Mouse (Mus musculus) limb, embryonic 12.5 days (tissue): ENCODE data around the gene Rcc1l. TPM values are rescaled to one million over a fixed set of nuclear protein-coding genes. Genes with fewer than 3 reads are reported as not detected.
A peak's percentile ranks its signal among the peaks of the same experiment; 100 is the strongest.

ENCODE experiments used
- ATAC-seq: fragments of 200-750 bp; cut with Nextera tagmentation; 2 replicates; pipeline ENCODE4 v1.8.0; 2017; ENCODE audit warnings: low read depth, moderate TSS enrichment; ENCODE audit not compliant: insufficient number of reproducible peaks, insufficient read depth, low FRiP score, low TSS enrichment
- H3K27ac ChIP-seq: fragments of 300-500 bp; sonication (generic); 2 replicates; pipeline ENCODE4 v1.5.1; 2016; ENCODE audit warnings: mild to moderate bottlenecking, moderate library complexity
- H3K27me3 ChIP-seq: fragments of 300-500 bp; sonication (generic); 2 replicates; pipeline ENCODE4 v1.6.1; 2016; ENCODE audit warnings: mild to moderate bottlenecking, moderate library complexity
- H3K36me3 ChIP-seq: fragments of 300-500 bp; sonication (generic); 2 replicates; pipeline ENCODE4 v1.6.1; 2016; ENCODE audit warnings: mild to moderate bottlenecking, moderate library complexity
- H3K4me1 ChIP-seq: fragments of 300-500 bp; sonication (generic); replicated peaks from 2 replicates; pipeline ENCODE4 v1.6.1; 2016
- H3K4me2 ChIP-seq: fragments of 300-500 bp; sonication (generic); 2 replicates; pipeline ENCODE4 v1.6.1; 2016; ENCODE audit warnings: mild to moderate bottlenecking, moderate library complexity
- H3K4me3 ChIP-seq: fragments of 300-500 bp; sonication (generic); replicated peaks from 2 replicates; pipeline ENCODE4 v1.5.1; 2016; ENCODE audit warnings: mild to moderate bottlenecking
- H3K9ac ChIP-seq: fragments of 300-500 bp; sonication (generic); replicated peaks from 2 replicates; pipeline ENCODE4 v1.6.1; 2016; ENCODE audit warnings: mild to moderate bottlenecking, moderate library complexity
- H3K9me3 ChIP-seq: fragments of 300-500 bp; sonication (generic); 2 replicates; pipeline ENCODE4 v1.6.1; 2016; ENCODE audit warnings: mild to moderate bottlenecking, moderate library complexity
- WGBS: fragments of 180-500 bp; shearing (Covaris S2); methylation state at CpG from one replicate; pipeline ENCODE4 v1.1.7; 2016; 5-methylcytosine and 5-hydroxymethylcytosine counted together
- polyA plus RNA-seq: library from polyadenylated mRNA; unstranded; fragments of >200 nt; fragmentation: Nextera tagmentation; extraction: Ambion mirVana; gene quantifications from 2 replicates; pipeline ENCODE4 v1.2.1, GENCODE M21; 2016

Rcc1l gene
- polyA plus RNA-seq, 1 experiment from 2014 or later, result 40.1 TPM

DNA sequence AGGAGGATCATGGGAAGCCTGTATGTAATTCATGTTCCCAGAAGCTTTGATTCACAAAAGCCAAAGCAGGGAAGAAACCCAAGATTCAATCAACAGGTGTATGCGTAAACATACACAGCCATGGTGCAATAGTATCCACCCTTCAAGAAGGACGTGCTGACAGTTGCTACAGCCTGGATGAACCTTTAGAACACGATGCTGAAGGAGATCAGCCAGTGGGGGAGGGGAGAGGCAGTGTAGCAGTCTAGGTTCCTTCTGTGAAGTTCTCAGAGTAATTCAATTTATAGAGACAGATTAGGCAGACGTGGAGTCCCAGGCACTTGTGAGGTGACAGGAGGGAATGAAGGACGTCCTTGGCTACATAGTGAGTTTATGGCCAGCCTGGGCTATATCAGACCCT is 61.6 kb downstream of the Rcc1l start:
- no peak for ATAC-seq
- H3K4me3 ChIP-seq, result no peak overlapping the region
- WGBS, result 76% methylated on average over 5 of the region's 5 CpGs

DNA sequence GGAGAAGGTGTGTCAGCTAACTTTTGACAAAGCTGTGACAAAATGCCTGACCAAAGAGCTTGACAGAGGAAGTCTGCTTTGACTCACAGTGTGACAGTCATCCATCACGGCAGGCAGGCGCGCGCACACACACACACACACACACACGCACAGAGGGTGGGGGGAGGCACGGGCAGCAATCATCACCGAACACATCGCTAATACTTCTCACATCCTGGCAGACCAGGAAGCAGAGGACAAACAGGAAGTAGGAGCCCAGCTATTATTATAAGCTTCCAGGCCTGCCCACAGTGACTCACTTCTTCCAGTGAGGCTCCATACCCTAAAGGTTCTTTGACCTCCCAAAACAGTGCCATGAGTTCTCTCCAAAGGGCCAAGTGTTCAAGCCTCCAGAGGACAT is 70.7 kb downstream of the Rcc1l start:
- Histone ChIP-seq H3K36me3 (peaks cover 46% of the 10 kb centered on the region), H3K4me2 (no peak overlapping the region), H3K9me3 (0 out of 2 replicates have a peak, but pooled peaks cover 8% of the 10 kb centered on the region), H3K4me3 (no peak overlapping the region), H3K27ac (no peak overlapping the region), H3K4me1 (peaks cover 21% of the 10 kb centered on the region), H3K9ac (no peak overlapping the region), H3K27me3 (no peaks in the 10 kb centered on the region)
- WGBS, result 86% methylated on average over 8 of the region's 8 CpGs
- no peak for ATAC-seq

More for the DNA sequence above, 61.6 kb downstream of the Rcc1l start:
- H3K9me3 ChIP-seq, result no peaks in the 10 kb centered on the region
- H3K36me3 ChIP-seq, result peaks cover 41% of the 10 kb centered on the region
- H3K27me3 ChIP-seq, result no peaks in the 10 kb centered on the region
- H3K9ac ChIP-seq, result no peak overlapping the region
- H3K4me2 ChIP-seq, result no peak overlapping the region
- H3K27ac ChIP-seq, result no peak overlapping the region
- peaks cover 5% of the 10 kb centered on the region for H3K4me1 ChIP-seq

DNA sequence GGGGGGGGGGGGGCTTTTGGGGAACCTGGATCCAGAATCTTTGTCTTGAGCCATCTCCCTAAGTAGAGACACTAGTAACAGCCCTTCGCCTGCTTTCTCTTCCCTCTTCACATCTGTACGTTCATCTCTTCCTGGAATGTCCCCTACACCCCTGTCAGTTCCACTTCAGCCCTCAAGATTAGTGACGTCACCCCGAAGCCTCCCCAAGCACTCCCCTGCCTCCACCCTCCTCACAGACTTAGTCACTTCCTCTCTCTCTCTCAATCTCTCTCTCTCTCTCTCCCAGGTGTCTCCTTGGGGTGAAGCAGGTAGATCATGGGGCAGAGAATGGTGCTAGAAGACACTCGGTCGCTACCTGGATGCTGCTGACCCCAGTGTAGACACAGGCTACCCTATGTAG is 73.9 kb downstream of the Rcc1l start:
- H3K27me3 ChIP-seq, result no peaks in the 10 kb centered on the region
- ATAC-seq, result no peak
- 0 out of 2 replicates have a peak overlapping the region, but pooled peaks have one; percentile 12 for H3K27ac ChIP-seq
- WGBS, result 63% methylated on average over 6 of the region's 6 CpGs
- H3K4me2 ChIP-seq, result no peak overlapping the region; the same call in 1 of the 2 replicates
- peaks cover 18% of the 10 kb centered on the region for H3K36me3 ChIP-seq
- H3K4me1 ChIP-seq, result peaks cover 32% of the 10 kb centered on the region
- no peak overlapping the region for H3K4me3 ChIP-seq
- 0 out of 2 replicates have a peak, but pooled peaks cover 8% of the 10 kb centered on the region for H3K9me3 ChIP-seq
- no peak overlapping the region for H3K9ac ChIP-seq

DNA sequence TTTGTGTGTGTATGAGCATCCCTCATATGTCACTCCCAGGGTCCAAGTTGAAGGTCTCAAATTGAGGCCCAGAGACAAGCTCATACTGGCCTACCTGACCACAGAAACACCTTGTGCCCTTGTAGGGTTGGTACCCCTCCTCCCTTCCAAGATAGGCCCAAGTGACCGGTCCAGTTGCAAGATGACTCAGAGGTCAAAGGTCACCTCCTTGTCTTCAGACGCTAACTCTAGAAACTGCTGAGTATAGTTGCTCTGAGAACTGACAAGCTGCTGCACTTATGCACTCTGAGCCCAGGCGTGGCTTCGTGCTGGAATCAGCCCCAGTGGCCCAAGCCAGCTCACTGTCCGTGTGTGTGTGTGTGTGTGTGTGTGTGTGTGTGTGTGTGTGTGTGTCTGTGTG is 74.7 kb downstream of the Rcc1l start:
- no peak overlapping the region for H3K27ac ChIP-seq
- peak overlapping the region; percentile 94 for H3K4me2 ChIP-seq
- no peak overlapping the region; the same call in 1 of the 2 replicates for H3K4me3 ChIP-seq
- no peak for ATAC-seq
- H3K36me3 ChIP-seq, result peaks cover 17% of the 10 kb centered on the region
- H3K9me3 ChIP-seq, result 0 out of 2 replicates have a peak, but pooled peaks cover 4% of the 10 kb centered on the region
- H3K9ac ChIP-seq, result 0 out of 2 replicates have a peak overlapping the region, but pooled peaks have one; percentile 3
- H3K4me1 ChIP-seq, result peaks cover 32% of the 10 kb centered on the region
- H3K27me3 ChIP-seq, result no peaks in the 10 kb centered on the region
- 35% methylated on average over 5 of the region's 5 CpGs for WGBS

DNA sequence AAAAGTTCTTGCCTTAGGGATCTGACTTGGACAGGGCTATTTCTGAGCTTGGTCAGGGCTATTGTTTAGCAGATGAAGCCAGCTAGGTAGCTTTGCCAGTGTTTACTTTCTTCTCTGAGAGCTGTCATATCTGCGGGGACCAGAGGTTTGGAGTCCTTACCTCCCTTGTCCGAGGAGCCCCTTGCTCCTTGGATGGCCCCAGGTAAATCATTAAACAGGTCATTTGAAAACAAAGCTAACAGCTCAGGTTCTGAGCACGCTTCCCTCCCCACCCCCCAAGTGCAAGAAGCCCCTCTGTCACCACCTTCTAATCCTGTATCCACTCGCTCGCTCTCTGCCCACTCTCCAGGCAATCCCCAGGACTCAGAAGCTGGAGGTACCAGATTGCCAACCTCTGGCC is 75.3 kb downstream of the Rcc1l start:
- H3K4me2 ChIP-seq, result peak overlapping the region; percentile 94
- peaks cover 32% of the 10 kb centered on the region for H3K4me1 ChIP-seq
- H3K27me3 ChIP-seq, result no peaks in the 10 kb centered on the region
- 0 out of 2 replicates have a peak overlapping the region, but pooled peaks have one; percentile 3 for H3K9ac ChIP-seq
- H3K27ac ChIP-seq, result peak overlapping the region; percentile 31; the same call in 1 of the 2 replicates
- ATAC-seq, result no peak
- peaks cover 11% of the 10 kb centered on the region for H3K36me3 ChIP-seq
- 0 out of 2 replicates have a peak, but pooled peaks cover 3% of the 10 kb centered on the region for H3K9me3 ChIP-seq
- 58% methylated on average over 5 of the region's 5 CpGs for WGBS
- H3K4me3 ChIP-seq, result no peak overlapping the region

DNA sequence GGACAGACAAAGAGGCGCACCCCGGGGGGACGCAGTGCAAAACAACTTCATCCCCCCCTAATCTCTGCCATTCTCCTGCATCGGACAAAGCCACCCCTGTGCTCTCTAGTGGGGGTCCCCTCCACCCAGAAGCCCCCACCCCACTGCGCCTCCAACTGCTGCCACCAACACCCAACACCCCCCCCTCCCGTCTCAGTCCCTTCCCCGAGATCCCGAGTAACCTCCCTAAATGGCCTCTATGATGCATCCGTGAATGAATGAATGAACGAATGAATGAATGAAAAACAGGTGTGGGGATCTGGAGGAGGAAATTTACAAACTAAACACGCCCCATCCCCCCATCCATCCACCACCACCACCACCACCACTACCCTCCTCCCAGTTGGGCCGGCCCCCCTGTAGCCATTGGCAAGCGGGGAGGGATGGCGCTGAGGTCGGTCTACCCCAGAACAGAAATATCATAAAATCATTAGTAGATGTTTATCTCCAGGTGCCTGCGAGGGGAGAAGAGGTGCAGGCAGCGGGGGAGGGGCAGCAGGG is 76.3 kb downstream of the Rcc1l start:
- H3K27me3 ChIP-seq, result no peaks in the 10 kb centered on the region
- H3K36me3 ChIP-seq, result peaks cover 1% of the 10 kb centered on the region
- H3K9ac ChIP-seq, result peak overlapping the region; percentile 76
- no peaks in the 10 kb centered on the region for H3K9me3 ChIP-seq
- WGBS, result 1% methylated on average over 17 of the region's 17 CpGs
- H3K4me1 ChIP-seq, result peaks cover 32% of the 10 kb centered on the region
- peak overlapping the region; percentile 78 for H3K4me3 ChIP-seq
- H3K27ac ChIP-seq, result no peak overlapping the region
- ATAC-seq, result no peak
- peak overlapping the region; percentile 94 for H3K4me2 ChIP-seq

DNA sequence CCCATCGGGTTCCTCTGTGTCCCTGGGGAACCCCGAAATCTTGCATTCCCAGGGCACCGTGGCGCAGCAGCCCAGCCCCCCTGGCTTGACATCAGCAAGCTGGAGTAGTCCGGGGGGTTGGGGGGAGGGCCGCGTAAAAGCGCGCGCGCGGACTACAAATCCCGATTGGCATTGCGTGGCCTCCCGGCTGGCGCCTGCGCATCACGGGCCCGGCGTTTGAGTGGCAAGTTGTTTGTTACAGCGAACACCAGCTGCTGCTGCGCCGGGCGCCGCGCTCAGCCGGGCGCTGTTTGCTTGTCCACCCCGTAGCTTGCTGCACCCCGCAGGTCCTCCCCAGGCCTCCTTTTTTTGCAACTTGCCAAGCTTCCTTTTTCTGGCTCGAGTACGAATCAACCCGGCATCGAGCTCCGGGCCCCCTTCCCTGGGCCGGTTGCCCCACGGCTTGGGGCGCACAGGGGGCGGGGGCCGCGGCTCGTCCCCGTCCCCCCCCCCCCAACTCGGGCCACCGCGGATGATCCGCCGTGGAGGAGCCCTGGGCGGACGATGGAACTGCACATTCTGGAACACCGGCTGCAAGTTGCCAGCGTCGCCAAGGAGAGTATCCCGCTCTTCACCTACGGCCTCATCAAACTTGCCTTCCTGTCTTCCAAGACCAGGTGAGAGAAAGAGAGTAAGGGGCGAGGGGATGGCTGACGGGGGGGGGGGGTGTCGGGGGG is 76.9 kb downstream of the Rcc1l start, which contains the start of gene Castor2:
Gene Castor2 (plus strand): TSS at position 216 of the 716 bp plus-strand sequence.
- peak within 1 kb of the TSS; percentile 78 for H3K27ac ChIP-seq

DNA sequence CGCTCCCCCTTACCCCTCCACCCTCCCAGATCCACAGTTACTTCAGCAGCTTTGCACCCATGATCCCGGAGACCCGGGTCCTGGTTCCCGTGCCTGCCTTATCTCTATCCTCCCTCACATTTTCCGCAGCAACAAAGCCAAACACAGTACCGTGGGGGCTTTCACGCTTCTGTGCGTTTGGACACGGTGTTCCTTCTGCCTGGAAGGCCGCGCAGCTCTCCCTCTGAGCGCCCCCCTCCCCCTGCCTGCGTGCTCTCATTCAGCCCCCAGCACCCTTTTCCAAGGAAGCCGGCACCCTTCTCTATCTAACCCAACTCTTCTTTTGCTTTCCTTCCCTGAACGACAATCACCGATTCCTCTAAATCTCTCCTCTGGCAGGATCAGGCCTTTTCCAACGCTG is 77.6 kb downstream of the Rcc1l start:
- WGBS, result 1% methylated on average over 17 of the region's 17 CpGs
- Histone ChIP-seq H3K9ac (peak overlapping the region; percentile 76), H3K4me1 (peaks cover 32% of the 10 kb centered on the region), H3K4me2 (peak overlapping the region; percentile 94), H3K4me3 (peak overlapping the region; percentile 78), H3K9me3 (no peaks in the 10 kb centered on the region), H3K27ac (0 out of 2 replicates have a peak overlapping the region, but pooled peaks have one; percentile 35), H3K36me3 (no peaks in the 10 kb centered on the region), H3K27me3 (no peaks in the 10 kb centered on the region)
- 0 out of 2 replicates have a peak, but pooled peaks have one; percentile 7 for ATAC-seq

More for the DNA sequence above, 76.9 kb downstream of the Rcc1l start, which contains the start of gene Castor2:
- peak; percentile 79 for ATAC-seq
- H3K9me3 ChIP-seq, result no peaks in the 10 kb centered on the region
- peak within 1 kb of the TSS; percentile 76 for H3K9ac ChIP-seq
- peaks cover 32% of the 10 kb centered on the region for H3K4me1 ChIP-seq
- WGBS, result under 1% methylated on average over 56 of the region's 58 CpGs
- H3K36me3 ChIP-seq, result no peaks in the 10 kb centered on the region
- peak within 1 kb of the TSS; percentile 94 for H3K4me2 ChIP-seq
- H3K4me3 ChIP-seq, result peak within 1 kb of the TSS; percentile 78
- no peaks in the 10 kb centered on the region for H3K27me3 ChIP-seq

DNA sequence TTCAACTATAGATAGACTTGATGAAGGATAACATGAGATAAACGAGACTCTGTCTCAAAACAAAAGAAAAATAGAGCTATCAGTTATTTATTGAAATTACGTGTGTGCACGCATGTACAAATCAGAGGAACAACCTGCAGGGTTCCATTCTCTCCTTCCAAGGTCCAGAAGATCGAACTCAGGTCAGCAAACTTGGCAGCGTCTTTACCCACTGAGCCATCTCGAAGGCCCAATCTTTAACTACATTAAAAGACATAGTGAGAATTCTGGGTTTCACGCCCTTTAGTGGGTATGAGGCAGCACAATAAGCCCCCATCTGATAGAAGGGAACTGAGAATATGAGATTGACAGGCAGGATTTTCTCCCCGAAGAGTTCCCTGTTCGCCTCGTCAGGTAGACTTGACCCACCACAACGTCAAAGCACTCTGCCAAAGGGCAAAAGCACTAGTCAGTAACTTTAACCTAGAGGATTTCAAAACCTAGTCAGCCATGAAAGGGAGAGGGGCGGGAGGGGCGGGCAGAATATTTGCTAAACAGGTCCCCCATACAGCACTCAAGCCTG is 78.2 kb downstream of the Rcc1l start:
- H3K36me3 ChIP-seq, result no peaks in the 10 kb centered on the region
- no peak for ATAC-seq
- H3K4me3 ChIP-seq, result peak overlapping the region; percentile 78
- H3K27ac ChIP-seq, result no peak overlapping the region
- no peaks in the 10 kb centered on the region for H3K27me3 ChIP-seq
- H3K4me2 ChIP-seq, result peak overlapping the region; percentile 94
- peaks cover 32% of the 10 kb centered on the region for H3K4me1 ChIP-seq
- no peaks in the 10 kb centered on the region for H3K9me3 ChIP-seq
- WGBS, result 48% methylated on average over 13 of the region's 13 CpGs
- peak overlapping the region; percentile 76 for H3K9ac ChIP-seq
